Mouse (Mus musculus) G1E (cell line): ENCODE data around the gene Fbp2.

Experiments used
- CTCF ChIP-seq: IDR thresholded peaks from 2 replicates; pipeline ENCODE4 v1.5.1; 2012; ENCODE audit warnings: low read depth, low read length, inconsistent platforms, mixed read lengths
- GATA1 ChIP-seq: IDR thresholded peaks from 2 replicates; pipeline ENCODE4 v1.6.1; 2012; ENCODE audit warnings: borderline replicate concordance, low read length, inconsistent platforms, mixed read lengths
- TAL1 ChIP-seq: conservative IDR thresholded peaks from 2 replicates; pipeline ENCODE4 v1.6.1; 2012; ENCODE audit warnings: low read depth, low read length, inconsistent platforms, mixed read lengths

- TF ChIP-seq CTCF (no peak), GATA1 (no peak), TAL1 (no peak)
Measured at GRCm38 (mm10) chr13:62812713-62813112, 45.5 kb downstream of the Fbp2 start.
